Mouse (Mus musculus) kidney, adult 2 months (tissue): ENCODE results near the gene Phtf1.

ENCODE experiments used
- CTCF ChIP-seq: fragments of 200-500 bp; conservative IDR thresholded peaks from 2 replicates; pipeline ENCODE4 v1.5.1; 2011; ENCODE audit warnings: low read depth, mild to moderate bottlenecking, control low read depth, low read length, moderate library complexity, mixed read lengths; ENCODE audit not compliant: insufficient read depth, insufficient read length
- POLR2A ChIP-seq: fragments of 200-500 bp; IDR thresholded peaks from one replicate; pipeline ENCODE4 v1.6.1; 2011; ENCODE audit warnings: low read depth, low read length, control low read depth

DNA sequence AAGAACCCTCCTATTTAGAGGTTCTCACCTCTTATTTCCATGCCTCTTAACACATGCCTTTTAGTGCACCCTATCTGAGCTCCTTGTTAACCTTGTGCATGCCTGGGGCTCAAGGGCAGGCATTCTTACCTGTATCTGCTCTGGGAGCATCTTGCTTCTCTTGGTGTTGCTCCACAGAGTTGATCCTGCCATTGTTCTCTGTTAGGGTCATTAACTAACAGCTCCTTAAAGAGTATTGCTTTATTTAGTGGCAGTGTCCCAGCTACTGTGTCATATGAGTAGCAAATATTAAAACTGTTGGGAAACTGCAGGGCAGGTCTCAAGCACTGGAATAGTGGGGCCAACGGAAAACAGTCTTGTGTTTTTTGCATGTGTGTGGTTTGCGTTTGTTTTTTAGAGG is 3.2 kb downstream of the Phtf1 start:
- TF ChIP-seq CTCF: no peak
- TF ChIP-seq POLR2A: no peak
